In genomic region chr3:145689271-145689670, GRCm38 (mm10) we compare ENCODE assay signal across 20 mouse cellular contexts. TPM values are rescaled to one million over a fixed set of nuclear protein-coding genes. Genes with fewer than 3 reads are reported as not detected.
DNase-seq lines count a peak whose midpoint lies in the region; ATAC-seq and TF ChIP-seq lines count a peak whose summit lies in the region.
"Had no signal": no experiment of that assay in that cellular context is flagged by ENCODE, and none has a peak within 500 bp of the region (broad histone marks: within the 10 kb centered on the region; RNA-seq: fewer than 3 reads in every experiment).

No protein-coding gene starts in this region.

- H3K4me2 ChIP-seq in CH12.LX (ENCODE audit: insufficient read depth, low read depth, poor library complexity, severe bottlenecking): no peak overlapping the region
- no peak overlapping the region for H3K4me2 ChIP-seq in stomach, postnatal 0 days (replicated peaks; ENCODE audit: low read depth)
- H3K4me2 ChIP-seq: embryonic facial prominence, embryonic 12.5 days; forebrain, embryonic 13.5 days; forebrain, embryonic 15.5 days had no signal

- H3K9ac ChIP-seq in CH12.LX (ENCODE audit: insufficient read depth, low read depth): no peak overlapping the region
- H3K9ac ChIP-seq in stomach, postnatal 0 days (ENCODE audit: low read length): no peak overlapping the region
- H3K9ac ChIP-seq: embryonic facial prominence, embryonic 12.5 days; forebrain, embryonic 13.5 days; forebrain, embryonic 15.5 days; forebrain, postnatal 0 days had no signal

- H3K9me3 ChIP-seq in heart, embryonic 10.5 days: no peaks in the 10 kb centered on the region
- H3K9me3 ChIP-seq in CH12.LX (replicated peaks; ENCODE audit: low read length): no peaks in the 10 kb centered on the region
- H3K9me3 ChIP-seq in stomach, postnatal 0 days (ENCODE audit: control insufficient read depth, low read length): no peaks in the 10 kb centered on the region
- H3K9me3 ChIP-seq: embryonic facial prominence, embryonic 10.5 days; embryonic facial prominence, embryonic 12.5 days; forebrain, embryonic 13.5 days; forebrain, embryonic 15.5 days had no signal

- no peaks in the 10 kb centered on the region for H3K79me2 ChIP-seq in CH12.LX (replicated peaks; ENCODE audit: control insufficient read depth, extremely low read depth, insufficient read depth, poor library complexity, severe bottlenecking)

- peak; percentile 28 to 40 for DNase-seq in cerebellum, postnatal 14 days
- no peak for DNase-seq in cerebellum, adult 11-12 months
- DNase-seq in heart, embryonic 10.5 days (ENCODE audit: low spot score): peak; percentile 64
- no peak for DNase-seq in heart, adult 9 months (ENCODE audit: low spot score in 2 of 2)
- no peak for DNase-seq in CH12.LX (ENCODE audit: extremely low read depth)
- DNase-seq in stomach, postnatal 0 days (ENCODE audit: low spot score): no peak
- DNase-seq: adrenal gland, adult 8-10 months; adrenal gland, postnatal 14 days; adrenal gland, postnatal 36 days; cerebellum, adult 18-20 months; cerebellum, adult 9-10 months; cerebellum, postnatal 25 days; forebrain, postnatal 0 days had no signal

- dilution Hi-C loops in CH12.LX (cut with MboI; ENCODE audit: extremely low pct_ligation_motif_present, extremely low pct_unique_long_range_greater_than_20kb, low sequenced_read_pairs): no loop called here

- in situ Hi-C loops in CH12.LX (cut with MboI; ENCODE audit: low pct_ligation_motif_present, low pct_unique_long_range_greater_than_20kb, low sequenced_read_pairs): no loop called here

- H3K27me3 ChIP-seq in heart, embryonic 10.5 days (ENCODE audit: insufficient read depth, poor library complexity, severe bottlenecking): no peaks in the 10 kb centered on the region
- no peaks in the 10 kb centered on the region for H3K27me3 ChIP-seq in CH12.LX (replicated peaks)
- H3K27me3 ChIP-seq in stomach, postnatal 0 days (ENCODE audit: control insufficient read depth, insufficient read depth, low read length): no peaks in the 10 kb centered on the region
- H3K27me3 ChIP-seq: embryonic facial prominence, embryonic 12.5 days; forebrain, embryonic 13.5 days; forebrain, embryonic 15.5 days; Patski had no signal

- no peak for TF ChIP-seq EP300 in CH12.LX (IDR thresholded peaks at IDR 0.05; ENCODE audit: low read length)
- TF ChIP-seq EP300 in stomach, postnatal 0 days (optimal IDR thresholded peaks at IDR 0.05): no peak

- no peak for ATAC-seq in stomach, postnatal 0 days (ENCODE audit: low FRiP score, low TSS enrichment)
- ATAC-seq: activated CD4-positive, CD25-positive, alpha-beta regulatory T cell, adult 4 months; forebrain, embryonic 13.5 days; forebrain, embryonic 15.5 days; forebrain, postnatal 0 days; Patski had no signal

- no peaks in the 10 kb centered on the region for H3K36me3 ChIP-seq in heart, embryonic 10.5 days
- no peaks in the 10 kb centered on the region for H3K36me3 ChIP-seq in CH12.LX (replicated peaks in 1 of 2; ENCODE audit: control insufficient read depth in 1 of 2, insufficient read depth in 1 of 2, low read length in 1 of 2)
- no peaks in the 10 kb centered on the region for H3K36me3 ChIP-seq in stomach, postnatal 0 days (ENCODE audit: control insufficient read depth, insufficient read depth, low read length)
- H3K36me3 ChIP-seq: embryonic facial prominence, embryonic 10.5 days; embryonic facial prominence, embryonic 12.5 days; forebrain, embryonic 15.5 days; G1E had no signal

- TF ChIP-seq CTCF in CH12.LX (conservative IDR thresholded peaks at IDR 0.05 in 1 of 2, IDR thresholded peaks at IDR 0.05 in 1 of 2; ENCODE audit: low read depth in 2 of 2, low read length in 2 of 2): no peak
- TF ChIP-seq CTCF in stomach, postnatal 0 days (IDR thresholded peaks at IDR 0.05; ENCODE audit: low read depth): no peak

- no peak overlapping the region for H3K4me3 ChIP-seq in heart, embryonic 10.5 days
- H3K4me3 ChIP-seq in CH12.LX (replicated peaks in 1 of 3; ENCODE audit: low read depth in 2 of 3, low read length in 2 of 3, poor library complexity in 1 of 3): no peak overlapping the region
- H3K4me3 ChIP-seq in stomach, postnatal 0 days (ENCODE audit: low read depth, low read length): no peak overlapping the region
- H3K4me3 ChIP-seq: embryonic facial prominence, embryonic 10.5 days; embryonic facial prominence, embryonic 12.5 days; forebrain, embryonic 13.5 days; forebrain, embryonic 15.5 days had no signal

- peaks cover 13% of the 10 kb centered on the region for H3K4me1 ChIP-seq in heart, embryonic 10.5 days
- 0 out of 4 replicates have a peak, but pooled peaks cover 0 to 2% of the 10 kb centered on the region in 2 experiments for H3K4me1 ChIP-seq in CH12.LX (ENCODE audit: control insufficient read depth in 1 of 2, insufficient read depth in 2 of 2)
- no peaks in the 10 kb centered on the region for H3K4me1 ChIP-seq in stomach, postnatal 0 days (replicated peaks; ENCODE audit: control insufficient read depth, insufficient read depth)
- H3K4me1 ChIP-seq: forebrain, embryonic 15.5 days had no signal

- no peak for TF ChIP-seq POLR2A in CH12.LX (IDR thresholded peaks at IDR 0.05; ENCODE audit: low read depth, low read length)

- 84% methylated on average over 9 of the region's 9 CpGs for WGBS in heart, embryonic 10.5 days
- 88% methylated on average over 9 of the region's 9 CpGs for WGBS in stomach, postnatal 0 days

- no peak overlapping the region for H3K27ac ChIP-seq in heart, embryonic 10.5 days
- no peak overlapping the region for H3K27ac ChIP-seq in CH12.LX (ENCODE audit: insufficient read depth, low read depth)
- H3K27ac ChIP-seq in stomach, postnatal 0 days (replicated peaks): no peak overlapping the region
- H3K27ac ChIP-seq: embryonic facial prominence, embryonic 10.5 days; embryonic facial prominence, embryonic 12.5 days; forebrain, embryonic 13.5 days; forebrain, embryonic 15.5 days had no signal

- TF ChIP-seq RAD21 in CH12.LX (IDR thresholded peaks at IDR 0.05; ENCODE audit: low read depth, low read length): no peak

TF ChIP-seq in CH12.LX, 34 proteins besides CTCF, POLR2A, EP300 and RAD21:
- no peak for TF ChIP-seq ZNF384 (IDR thresholded peaks at IDR 0.05; ENCODE audit: low read depth, low read length)
- TF ChIP-seq BHLHE40 (IDR thresholded peaks at IDR 0.05; ENCODE audit: low read depth, low read length): peak; percentile 59
TF ChIP-seq in CH12.LX: peak in this region for 1.

RNA-seq across cellular contexts. Expression of gene Ccn1, which starts 39.5 kb away (rescaled TPM):
- polyA plus RNA-seq in heart, embryonic 10.5 days (2016; fragmentation: Nextera tagmentation; extraction: Ambion mirVana): 78.7 and 82.7 TPM in 2 replicates
- not detected in 2 replicates for total RNA-seq in CH12.LX (2012; rRNA removed)
- total RNA-seq in CH12.LX (2014; rRNA removed): not detected in 2 replicates
- not detected in 2 replicates for polyA plus RNA-seq in CH12.LX (2012; ENCODE audit: insufficient read length, low read depth)
- polyA plus RNA-seq in stomach, postnatal 0 days (2015; fragmentation: Nextera tagmentation; extraction: Ambion mirVana): 78.5 and 84.9 TPM in 2 replicates
- total RNA-seq: G1E had no signal
- polyA plus RNA-seq: activated CD4-positive, CD25-positive, alpha-beta regulatory T cell, adult 4 months; G1E had no signal

Comparison
In these comparisons a context has a peak if more than half of its experiments do, and no peak if none do; other contexts are left out.
1. DNase-seq: peak in cerebellum, postnatal 14 days (2 of 2) and heart, embryonic 10.5 days (single experiment); none in cerebellum, adult 11-12 months (single experiment), heart, adult 9 months (0 of 2), CH12.LX (single experiment) and stomach, postnatal 0 days (single experiment).
2. RNA of gene Ccn1, which starts 39.5 kb away (polyA plus RNA-seq): 78.7 to 82.7 TPM in heart, embryonic 10.5 days and 78.5 to 84.9 TPM in stomach, postnatal 0 days; not detected in CH12.LX; every median in the first group is over 10 times any median in the second.